Mouse (Mus musculus): ENCODE measurements around the gene Crmp1.

- TF ChIP-seq CTCF (IDR thresholded peaks at IDR 0.05; ENCODE audit: low read depth) (no peak), EP300 (IDR thresholded peaks at IDR 0.05; ENCODE audit: low read depth) (no peak)
These were observed 93.3 kb downstream of the Crmp1 start for GRCm38 (mm10) chr5:37335061-37335460.
